Mouse (Mus musculus) MEL (cell line): ENCODE results near the gene Ntn5. TPM values are rescaled to one million over a fixed set of nuclear protein-coding genes. Genes with fewer than 3 reads are reported as not detected.

Source experiments
- DNase-seq: peaks from one replicate; pipeline ENCODE4 v3.0.0; 2011; ENCODE audit warnings: low read depth, low spot score
- H3K27ac ChIP-seq: 2 replicates; pipeline ENCODE4 v1.5.1; 2012; ENCODE audit warnings: low read depth, mild to moderate bottlenecking, control low read depth, low read length, moderate library complexity; ENCODE audit not compliant: control insufficient read depth
- H3K27me3 ChIP-seq, 2 experiments: fragments of 150-350 bp in 1 of 2; sonication (generic) in 1 of 2; 2 replicates each; pipeline ENCODE4 v1.6.1; 2012; ENCODE audit warnings: low read length in 2 of 2, mild to moderate bottlenecking in 2 of 2, improper control_type of control experiment in 1 of 2, moderate library complexity in 1 of 2; ENCODE audit not compliant: insufficient read depth in 2 of 2, control insufficient read depth in 1 of 2
- H3K36me3 ChIP-seq, 2 experiments: 2 replicates each; pipeline ENCODE4 v1.6.1; 2012 to 2014; ENCODE audit warnings: low read length in 2 of 2, improper control_type of control experiment in 1 of 2, inconsistent platforms in 1 of 2, mild to moderate bottlenecking in 1 of 2; ENCODE audit not compliant: insufficient read depth in 2 of 2, control insufficient read depth in 1 of 2
- H3K4me1 ChIP-seq, 2 experiments: fragments of 150-350 bp in 1 of 2; sonication (generic) in 1 of 2; 2 replicates each; pipeline ENCODE4 v1.6.1; 2012; ENCODE audit warnings: low read length in 2 of 2, improper control_type of control experiment in 1 of 2, mild to moderate bottlenecking in 1 of 2; ENCODE audit not compliant: insufficient read depth in 2 of 2, control insufficient read depth in 1 of 2
- H3K4me3 ChIP-seq, 2 experiments: fragments of 150-350 bp in 1 of 2; sonication (generic) in 1 of 2; 2 replicates each; pipeline ENCODE4 v1.5.1; 2012; ENCODE audit warnings: low read depth in 2 of 2, low read length in 2 of 2, mild to moderate bottlenecking in 2 of 2, moderate library complexity in 2 of 2, control low read depth in 1 of 2, improper control_type of control experiment in 1 of 2; ENCODE audit not compliant: control insufficient read depth in 1 of 2, insufficient read depth in 1 of 2
- H3K79me2 ChIP-seq: 2 replicates; pipeline ENCODE4 v1.6.1; 2012; ENCODE audit warnings: mild to moderate bottlenecking, low read length, moderate library complexity; ENCODE audit not compliant: control insufficient read depth, poor library complexity, insufficient read depth
- H3K9ac ChIP-seq: 2 replicates; pipeline ENCODE4 v1.6.1; 2012; ENCODE audit warnings: low read depth, mild to moderate bottlenecking, control low read depth, low read length, moderate library complexity; ENCODE audit not compliant: control insufficient read depth, poor library complexity, severe bottlenecking
- H3K9me3 ChIP-seq: fragments of 150-350 bp; sonication (generic); replicated peaks from 2 replicates; pipeline ENCODE4 v1.6.1; 2012; ENCODE audit warnings: mild to moderate bottlenecking, low read length, improper control_type of control experiment, moderate library complexity; ENCODE audit not compliant: insufficient read depth
- CHD1 ChIP-seq: IDR thresholded peaks from 2 replicates; pipeline ENCODE4 v1.6.1; 2012; ENCODE audit warnings: low read depth, mild to moderate bottlenecking, inconsistent platforms, low read length, improper control_type of control experiment
- CHD2 ChIP-seq: IDR thresholded peaks from 2 replicates; pipeline ENCODE4 v1.6.1; 2011; ENCODE audit warnings: low read length, improper control_type of control experiment
- E2F4 ChIP-seq: IDR thresholded peaks from 2 replicates; pipeline ENCODE4 v1.6.1; 2011; ENCODE audit warnings: low read depth, low read length, improper control_type of control experiment, borderline replicate concordance
- GATA1 ChIP-seq: IDR thresholded peaks from 2 replicates; pipeline ENCODE4 v1.6.1; 2011; ENCODE audit warnings: low read depth, low read length, improper control_type of control experiment
- HCFC1 ChIP-seq: IDR thresholded peaks from 2 replicates; pipeline ENCODE4 v1.6.1; 2012; ENCODE audit warnings: low read depth, mild to moderate bottlenecking, inconsistent platforms, low read length, improper control_type of control experiment, moderate library complexity
- JUND ChIP-seq: IDR thresholded peaks from 2 replicates; pipeline ENCODE4 v1.6.1; 2011; ENCODE audit warnings: low read depth, mild to moderate bottlenecking, improper control_type of control experiment, low read length
- KAT2A ChIP-seq: conservative IDR thresholded peaks from 2 replicates; pipeline ENCODE4 v1.6.1; 2012; ENCODE audit warnings: low read depth, low read length, improper control_type of control experiment, inconsistent platforms
- MAFK ChIP-seq: IDR thresholded peaks from 2 replicates; pipeline ENCODE4 v1.6.1; 2011; ENCODE audit warnings: low read depth, mild to moderate bottlenecking, low read length, improper control_type of control experiment, borderline replicate concordance
- MXI1 ChIP-seq: IDR thresholded peaks from 2 replicates; pipeline ENCODE4 v1.6.1; 2011; ENCODE audit warnings: mild to moderate bottlenecking, low read depth, low read length, improper control_type of control experiment
- MYC ChIP-seq: IDR thresholded peaks from 2 replicates; pipeline ENCODE4 v1.6.1; 2011; ENCODE audit warnings: low read depth, mild to moderate bottlenecking, low read length, improper control_type of control experiment, moderate library complexity
- NELFE ChIP-seq: IDR thresholded peaks from 2 replicates; pipeline ENCODE4 v1.6.1; 2011; ENCODE audit warnings: low read depth, low read length, improper control_type of control experiment
- NRF1 ChIP-seq: IDR thresholded peaks from 2 replicates; pipeline ENCODE4 v1.6.1; 2014; ENCODE audit warnings: low read depth, mild to moderate bottlenecking, inconsistent platforms, low read length, improper control_type of control experiment, moderate library complexity; ENCODE audit not compliant: poor library complexity, insufficient read depth, severe bottlenecking
- POLR2A ChIP-seq, 2 experiments: IDR thresholded peaks; 2 replicates each; pipeline ENCODE4 v1.6.1; 2011 to 2012; ENCODE audit warnings: low read length in 2 of 2, mild to moderate bottlenecking in 2 of 2, control low read depth in 1 of 2, improper control_type of control experiment in 1 of 2, low read depth in 1 of 2, moderate library complexity in 1 of 2; ENCODE audit not compliant: control insufficient read depth in 1 of 2, insufficient read depth in 1 of 2, poor library complexity in 1 of 2
- POLR2AphosphoS2 ChIP-seq: IDR thresholded peaks from 2 replicates; pipeline ENCODE4 v1.6.1; 2011; ENCODE audit warnings: low read length, improper control_type of control experiment
- RAD21 ChIP-seq: IDR thresholded peaks from 2 replicates; pipeline ENCODE4 v1.6.1; 2011; ENCODE audit warnings: mild to moderate bottlenecking, low read depth, low read length, improper control_type of control experiment
- SIN3A ChIP-seq: IDR thresholded peaks from 2 replicates; pipeline ENCODE4 v1.6.1; 2012; ENCODE audit warnings: low read length, improper control_type of control experiment, inconsistent platforms
- SMC3 ChIP-seq: IDR thresholded peaks from 2 replicates; pipeline ENCODE4 v1.6.1; 2011; ENCODE audit warnings: low read depth, low read length, improper control_type of control experiment
- USF2 ChIP-seq, 2 experiments: IDR thresholded peaks; 2 replicates each; pipeline ENCODE4 v1.6.1; 2011 to 2012; ENCODE audit warnings: improper control_type of control experiment in 2 of 2, low read length in 2 of 2, borderline replicate concordance in 1 of 2, inconsistent platforms in 1 of 2, low read depth in 1 of 2, mild to moderate bottlenecking in 1 of 2; ENCODE audit not compliant: insufficient read depth in 1 of 2
- ZC3H11A ChIP-seq: IDR thresholded peaks from 2 replicates; pipeline ENCODE4 v1.6.1; 2012; ENCODE audit warnings: low read depth, mild to moderate bottlenecking, inconsistent platforms, low read length, improper control_type of control experiment
- ZMIZ1 ChIP-seq: IDR thresholded peaks from 2 replicates; pipeline ENCODE4 v1.6.1; 2012; ENCODE audit warnings: low read depth, mild to moderate bottlenecking, inconsistent platforms, low read length, improper control_type of control experiment, moderate library complexity
- ZNF384 ChIP-seq: IDR thresholded peaks from 2 replicates; pipeline ENCODE4 v1.6.1; 2012; ENCODE audit warnings: low read depth, mild to moderate bottlenecking, inconsistent platforms, low read length, improper control_type of control experiment
- polyA plus RNA-seq, 2 experiments: library from polyadenylated mRNA; stranded (reverse) in 1 of 2; unstranded in 1 of 2; fragments of >175 nt in 1 of 2; fragments of >200 nt in 1 of 2; gene quantifications; 2 replicates each; pipeline versions ENCODE4 v1.2.1 to v1.2.4; 2012; ENCODE audit warnings: low replicate concordance in 2 of 2, low read depth in 1 of 2; ENCODE audit not compliant: insufficient read length in 2 of 2, insufficient read depth in 1 of 2, missing spikeins in 1 of 2
- total RNA-seq: library from RNA; depleted of rRNA; stranded (reverse); fragments of 300-350 nt; gene quantifications from 2 replicates; pipeline ENCODE4 v1.2.3, GENCODE M21; 2012

The Ntn5 gene
- total and polyA plus RNA-seq, 3 experiments = 0.13 TPM; not detected in 2

DNA sequence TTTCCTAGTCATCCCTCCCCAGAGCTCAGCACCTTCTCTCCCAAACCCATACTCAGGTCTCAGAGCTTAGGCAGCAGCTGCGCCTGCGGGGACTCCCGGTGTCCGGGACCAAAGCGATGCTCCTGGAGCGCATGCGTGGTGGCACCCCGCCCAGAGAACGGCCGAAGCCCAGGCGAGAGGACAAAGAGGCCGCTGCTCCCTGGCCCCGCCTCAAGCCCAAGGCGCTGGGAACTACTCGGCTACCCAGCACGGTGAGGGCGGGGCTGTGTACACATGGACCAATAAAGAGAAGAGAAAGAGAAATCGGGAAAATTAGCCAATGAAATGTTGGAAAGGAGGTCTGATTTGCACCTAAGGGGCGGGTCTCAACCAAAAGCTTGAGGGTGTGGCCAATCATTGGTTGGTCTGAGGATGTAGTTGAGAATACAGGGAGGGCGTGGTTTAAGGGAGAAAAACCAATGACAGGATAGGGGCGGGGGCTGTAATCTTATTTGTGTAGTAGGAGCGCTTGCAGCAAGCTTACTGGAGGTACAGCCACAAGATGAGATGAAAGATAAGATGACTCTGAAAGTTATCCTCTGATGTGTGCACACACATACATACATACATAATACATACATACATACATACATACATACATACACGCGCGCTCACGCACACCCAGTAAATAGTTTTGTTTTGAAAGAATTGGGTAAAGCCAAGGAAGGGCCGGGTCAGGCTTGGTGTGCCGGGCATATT lies 40.2 kb upstream of the Ntn5 start:
- Histone ChIP-seq H3K27ac (no peak overlapping the region), H3K9me3 (no peaks in the 10 kb centered on the region), H3K27me3 (peaks cover 0 to 1% of the 10 kb centered on the region in 2 experiments; a peak in 1 of 4 replicates), H3K4me3 (no peak overlapping the region), H3K36me3 (no peaks in the 10 kb centered on the region), H3K9ac (no peak overlapping the region), H3K79me2 (no peaks in the 10 kb centered on the region), H3K4me1 (no peaks in the 10 kb centered on the region)
- TF ChIP-seq USF2 (IDR thresholded peaks at IDR 0.05; ENCODE audit: borderline replicate concordance in 1 of 2, insufficient read depth in 1 of 2, low read depth in 1 of 2, low read length in 2 of 2) = no peak
- TF ChIP-seq NRF1 = no peak
- TF ChIP-seq NELFE = no peak
- no peak for TF ChIP-seq GATA1
- no peak for TF ChIP-seq ZNF384
- TF ChIP-seq SMC3 = no peak
- TF ChIP-seq CHD1 = no peak
- no peak for TF ChIP-seq MYC
- no peak for TF ChIP-seq SIN3A
- no peak for TF ChIP-seq RAD21
- no peak for TF ChIP-seq E2F4
- TF ChIP-seq ZC3H11A = no peak
- no peak for TF ChIP-seq CHD2
- TF ChIP-seq HCFC1 = no peak
- TF ChIP-seq JUND = no peak
- TF ChIP-seq MAFK = no peak
- DNase-seq = no peak

DNA sequence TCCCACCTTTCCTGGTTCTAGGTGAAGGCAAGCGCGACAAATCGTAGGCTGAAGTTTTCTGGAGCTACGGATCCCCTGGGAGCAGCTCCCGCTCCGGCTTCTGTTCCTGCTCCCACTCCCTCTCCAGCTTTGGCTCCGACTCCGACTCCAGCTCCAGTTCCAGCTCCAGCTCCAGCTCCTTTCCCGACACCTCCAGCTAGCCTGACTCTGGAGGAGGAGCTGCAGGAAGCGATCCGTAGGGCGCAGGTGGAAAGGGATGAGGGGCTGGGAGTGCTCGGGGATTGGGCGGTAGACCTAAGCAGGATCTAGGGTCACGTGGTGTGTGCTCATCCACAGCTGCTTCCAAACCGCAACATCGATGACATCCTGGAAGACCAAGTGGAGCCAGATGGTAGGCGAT lies 39.6 kb upstream of the Ntn5 start:
- DNase-seq = no peak
- Histone ChIP-seq H3K79me2 (no peaks in the 10 kb centered on the region), H3K36me3 (no peaks in the 10 kb centered on the region), H3K9me3 (no peaks in the 10 kb centered on the region), H3K4me3 (no peak overlapping the region), H3K4me1 (no peaks in the 10 kb centered on the region), H3K27me3 (peaks cover 0 to 1% of the 10 kb centered on the region in 2 experiments; a peak in 1 of 4 replicates), H3K9ac (no peak overlapping the region), H3K27ac (no peak overlapping the region)
- TF ChIP-seq KAT2A (no peak), POLR2A (IDR thresholded peaks at IDR 0.05; ENCODE audit: control insufficient read depth in 1 of 2, insufficient read depth in 1 of 2, low read depth in 1 of 2, low read length in 2 of 2, poor library complexity in 1 of 2) (no peak), E2F4 (no peak), NELFE (no peak), SIN3A (no peak), ZMIZ1 (no peak), MXI1 (no peak), POLR2AphosphoS2 (no peak), HCFC1 (no peak)
